Mouse (Mus musculus) thymus, postnatal 25 days (tissue): ENCODE results near the gene Gabbr2.

Experiments
- DNase-seq: peaks from one replicate; pipeline ENCODE4 v3.0.0; 2022

Gene Gabbr2

DNA sequence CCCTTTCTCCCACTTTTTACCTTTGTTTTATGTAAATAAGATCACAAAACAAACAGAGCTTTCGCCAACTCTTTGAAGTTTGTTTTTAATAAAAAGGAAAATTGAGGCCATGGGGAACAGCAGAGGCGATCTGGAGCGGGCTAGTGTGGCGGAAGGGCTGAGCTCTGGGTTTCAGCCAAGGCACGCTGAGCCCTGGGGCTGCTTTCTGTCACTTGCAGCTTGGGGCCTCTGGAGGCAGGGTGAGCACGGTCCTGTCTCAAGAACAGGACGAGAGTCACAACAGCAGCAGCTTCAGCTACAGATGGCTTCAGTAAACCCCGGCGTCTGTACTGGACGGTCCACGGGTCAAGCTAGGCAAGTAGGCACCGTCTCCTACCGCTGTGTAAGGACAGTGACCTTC lies 132.8 kb downstream of the Gabbr2 start:
- no peak for DNase-seq

DNA sequence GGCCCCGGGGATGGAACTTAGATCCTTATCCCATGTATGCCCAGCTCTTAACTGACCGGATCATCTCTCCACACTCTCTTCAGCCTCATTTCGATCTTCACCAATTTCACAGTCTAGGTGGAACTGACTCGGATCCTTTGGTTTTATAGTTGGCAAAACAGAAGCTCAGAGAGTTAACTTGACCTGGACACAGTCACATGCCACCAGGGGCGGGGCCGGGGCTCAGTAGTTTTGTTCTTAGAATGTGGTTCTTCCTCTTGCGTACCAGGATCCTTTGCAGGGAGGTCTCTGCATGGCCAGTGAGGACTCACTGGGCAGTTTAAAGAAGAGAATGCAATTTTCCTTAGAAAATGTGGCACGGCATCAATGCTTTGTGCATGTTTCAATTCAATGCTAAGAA lies 135.5 kb downstream of the Gabbr2 start:
- DNase-seq: no peak

DNA sequence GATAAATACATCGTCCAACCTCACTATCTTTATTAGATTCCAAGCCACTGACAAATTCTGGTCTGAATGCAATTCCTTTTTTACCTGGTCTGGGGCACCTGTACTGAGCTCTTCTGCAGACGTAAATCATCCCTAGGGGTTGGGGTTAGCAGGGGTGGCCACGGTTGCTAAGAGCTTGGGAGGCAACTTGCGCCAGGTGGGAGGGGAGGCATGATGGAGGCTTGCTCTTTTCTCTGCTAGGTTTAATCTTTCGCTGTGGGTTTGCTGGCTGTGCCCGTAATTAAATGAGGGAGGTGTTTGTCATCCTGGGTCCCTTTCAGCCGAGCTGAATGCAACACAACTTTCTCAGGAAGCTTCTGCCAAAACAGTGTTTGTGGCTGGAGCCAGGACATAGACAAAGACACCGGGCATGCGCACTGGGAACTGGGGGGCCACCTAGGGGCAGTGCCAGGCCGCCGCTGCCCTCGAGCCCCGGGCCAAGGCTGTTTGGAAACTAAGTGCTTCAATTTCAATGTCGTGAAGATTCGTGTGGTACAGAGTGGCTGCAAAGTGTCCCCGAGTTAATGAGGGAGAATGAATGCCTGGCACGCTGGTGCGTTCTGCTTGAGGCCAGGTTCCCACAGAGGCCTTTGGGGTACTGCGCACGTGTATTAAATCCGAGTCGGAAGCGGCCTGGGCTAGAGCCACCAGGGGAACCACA lies 136.8 kb downstream of the Gabbr2 start:
- no peak for DNase-seq

DNA sequence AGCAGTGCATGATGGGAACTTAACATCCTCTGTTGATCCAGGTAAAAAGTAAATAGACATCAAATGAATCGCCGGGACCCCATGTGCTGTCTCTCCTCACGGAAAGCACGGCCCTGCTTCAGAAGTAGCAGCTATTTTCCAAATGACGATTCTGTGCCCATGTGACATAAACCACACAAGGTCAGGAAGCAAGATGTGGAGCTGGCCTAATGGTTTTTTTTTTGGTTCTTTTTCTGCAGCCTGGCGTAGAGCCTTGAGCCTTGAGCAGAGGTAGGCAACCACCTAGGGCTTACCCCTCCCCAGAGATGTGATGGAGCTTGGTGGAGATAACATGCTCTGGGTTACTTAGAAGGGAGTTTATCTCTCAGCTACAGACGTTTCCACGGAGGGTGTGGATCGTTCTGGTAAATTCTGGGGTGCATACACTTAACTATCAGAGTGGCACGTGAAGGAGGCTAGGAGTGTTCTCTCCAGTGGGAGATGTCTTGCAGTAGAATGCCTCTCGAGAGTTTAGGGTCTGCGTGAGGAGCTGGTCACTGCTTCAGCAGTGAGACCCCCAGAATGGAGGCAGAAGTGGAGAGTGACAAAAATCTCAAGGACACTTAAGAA lies 137.7 kb downstream of the Gabbr2 start:
- no peak for DNase-seq

DNA sequence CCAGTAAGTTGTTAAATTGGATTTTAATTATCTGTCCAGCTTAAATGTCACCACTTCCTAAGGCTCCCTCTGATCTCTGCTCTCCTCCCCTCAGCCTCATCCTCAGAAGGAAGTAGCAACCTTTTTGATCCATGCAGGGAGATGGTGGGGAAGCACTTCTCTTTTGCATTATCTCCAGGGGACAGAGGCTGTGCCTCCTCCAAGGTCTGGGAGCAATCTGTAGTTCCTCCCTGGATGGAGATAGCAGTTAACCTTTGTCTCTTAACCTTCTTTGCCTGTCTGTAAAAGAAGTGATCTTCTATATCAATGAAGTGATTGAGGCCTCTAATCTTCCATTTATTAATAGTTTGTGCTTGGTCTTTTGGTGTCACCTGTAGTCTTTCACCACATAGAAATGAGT lies 143.9 kb downstream of the Gabbr2 start:
- DNase-seq: no peak

DNA sequence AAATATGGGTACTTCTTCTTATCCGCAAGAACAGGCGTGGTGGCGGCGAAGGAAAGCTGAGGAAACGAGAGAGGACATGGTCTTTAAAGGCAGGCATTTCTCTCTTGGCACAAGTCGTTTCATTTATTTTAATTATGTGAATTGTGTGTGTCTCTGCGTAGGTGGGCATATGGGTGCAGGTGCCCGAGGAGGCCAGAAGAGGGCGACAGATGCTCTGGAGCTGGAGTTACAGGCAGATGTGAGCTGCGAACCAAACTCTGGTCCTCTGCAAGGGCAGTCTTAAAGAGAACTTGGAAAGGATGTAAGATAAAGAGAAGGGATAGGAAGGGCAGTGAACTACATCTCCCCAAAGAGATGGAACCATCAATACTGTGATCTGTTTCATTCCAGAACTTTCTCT lies 145.3 kb downstream of the Gabbr2 start:
- DNase-seq: no peak

DNA sequence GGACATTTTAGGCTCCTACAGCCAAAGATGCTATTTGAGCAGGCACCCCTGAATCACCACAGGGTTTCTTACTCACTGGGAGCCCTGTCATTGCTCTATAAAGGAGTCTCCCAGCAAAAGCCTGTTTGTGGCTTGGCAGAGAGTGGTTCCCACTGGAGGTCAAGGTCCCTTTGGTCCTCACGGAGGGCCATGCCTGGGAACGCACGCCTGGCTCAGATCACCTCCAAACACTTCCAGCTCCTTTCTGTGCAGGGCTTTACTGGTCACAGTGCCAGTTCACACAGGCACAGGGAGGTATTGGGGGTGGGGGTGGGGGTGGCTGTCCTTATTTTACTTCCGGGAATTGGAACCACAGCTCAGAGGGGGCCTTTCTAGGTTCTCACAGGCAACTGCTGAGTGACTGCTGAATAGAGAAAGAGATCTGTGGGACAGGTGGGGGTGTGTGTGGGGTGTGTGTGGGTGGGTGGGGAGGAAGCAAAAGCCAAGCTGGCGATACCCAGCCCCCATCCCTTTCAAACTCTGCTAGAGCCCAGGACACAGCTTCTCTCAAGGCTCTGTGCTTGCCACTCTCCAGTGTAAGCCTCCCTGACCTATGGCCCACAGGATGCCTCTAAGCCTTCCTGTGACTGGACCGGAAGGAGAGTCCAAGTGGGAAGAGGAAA lies 146.6 kb downstream of the Gabbr2 start:
- peak; percentile 32 for DNase-seq

DNA sequence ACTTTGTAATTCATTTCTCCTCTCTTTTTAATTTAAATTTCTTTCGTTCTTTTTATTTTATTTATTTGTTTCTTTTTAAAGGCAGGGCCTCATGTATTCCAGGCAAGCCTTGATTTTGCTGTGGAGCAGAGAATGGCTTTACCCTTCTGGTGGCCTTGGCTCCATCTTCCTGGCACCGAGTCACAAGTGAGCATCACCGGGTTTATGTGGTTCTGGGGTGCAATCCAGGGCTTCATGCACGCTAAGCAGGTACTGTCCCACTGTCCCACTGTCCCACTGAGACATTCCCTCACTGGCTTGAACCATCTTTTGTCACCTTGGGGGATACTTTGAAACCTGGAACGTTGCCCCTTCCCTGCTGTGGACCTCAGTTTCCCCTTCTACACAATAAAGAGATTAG lies 147.1 kb downstream of the Gabbr2 start:
- no peak for DNase-seq

DNA sequence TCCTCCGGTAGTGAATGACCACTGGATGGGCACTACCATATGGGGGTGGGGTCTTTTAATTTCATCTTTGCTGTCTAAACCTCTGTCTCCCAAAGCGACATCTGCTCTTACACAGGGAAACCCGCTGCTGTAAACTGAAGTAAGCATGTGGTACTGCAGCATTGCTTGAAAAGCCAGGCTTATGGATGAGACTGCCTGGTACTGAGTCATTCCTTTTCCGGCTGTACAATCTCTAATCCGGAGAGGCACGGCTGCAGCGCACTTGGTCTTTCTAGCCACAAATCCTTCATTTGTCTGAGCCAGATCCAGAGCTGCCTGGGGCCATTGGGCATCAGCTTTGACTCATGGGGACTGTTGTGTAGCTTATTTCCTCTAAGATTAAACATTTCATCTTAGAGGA lies 149.1 kb downstream of the Gabbr2 start:
- DNase-seq: no peak

DNA sequence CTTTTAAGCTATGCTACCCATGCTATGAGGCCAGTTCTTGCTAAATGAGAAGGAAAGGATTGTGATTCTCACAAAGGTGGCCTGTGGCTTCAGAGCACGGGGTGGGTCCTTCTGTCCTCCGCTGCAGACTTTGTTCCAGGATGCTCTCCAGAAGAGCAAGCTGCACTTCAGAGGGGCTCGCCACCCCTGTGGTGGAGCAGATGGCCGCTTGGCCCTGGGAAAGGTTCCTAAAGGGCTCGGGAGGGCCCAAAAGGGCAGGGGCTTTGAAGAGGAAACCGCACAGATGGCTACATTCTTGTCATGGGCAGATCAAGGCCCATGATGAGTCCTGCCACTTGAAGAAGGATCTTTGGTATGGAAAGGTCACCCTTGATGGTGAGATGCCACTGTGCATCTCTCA lies 151.5 kb downstream of the Gabbr2 start:
- DNase-seq: no peak

DNA sequence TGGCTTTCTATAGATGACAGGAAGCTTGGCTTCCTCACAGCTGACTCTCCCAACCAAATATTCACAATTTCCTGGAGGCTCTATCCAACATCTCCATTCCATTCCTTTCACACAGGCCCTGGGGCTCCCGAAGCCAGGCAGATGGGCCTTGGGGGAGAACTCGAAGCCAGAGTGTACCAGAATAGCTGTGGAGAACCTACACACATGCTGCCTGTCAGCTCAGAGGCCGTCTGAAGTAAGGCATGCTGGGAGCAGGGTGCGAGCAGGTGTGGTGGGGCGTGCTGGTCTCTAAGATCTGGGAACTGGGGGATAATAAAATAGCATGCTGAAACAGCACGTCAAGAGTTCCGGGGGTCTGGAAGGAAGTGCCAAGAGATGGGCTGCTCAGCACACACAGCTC lies 154.3 kb downstream of the Gabbr2 start:
- DNase-seq: no peak

DNA sequence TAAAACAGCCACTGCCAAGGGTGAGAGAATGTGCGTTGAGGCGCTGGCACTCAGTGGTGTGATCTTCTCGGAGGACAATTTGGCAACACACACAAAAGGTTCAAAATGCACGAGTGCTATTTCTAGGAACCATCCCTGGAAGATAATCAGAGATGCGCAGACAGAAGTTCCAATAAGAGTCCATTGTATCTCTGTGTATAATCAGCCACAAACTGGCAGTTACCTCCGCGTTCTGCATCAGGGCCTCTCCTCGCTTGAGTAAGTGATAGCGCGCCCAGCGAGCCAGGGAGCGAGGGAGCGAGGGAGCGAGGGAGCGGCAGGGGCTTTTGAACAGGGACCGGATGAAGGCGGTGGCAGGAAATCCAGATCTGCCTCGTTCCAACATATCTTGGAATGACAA lies 155.6 kb downstream of the Gabbr2 start:
- DNase-seq: no peak

DNA sequence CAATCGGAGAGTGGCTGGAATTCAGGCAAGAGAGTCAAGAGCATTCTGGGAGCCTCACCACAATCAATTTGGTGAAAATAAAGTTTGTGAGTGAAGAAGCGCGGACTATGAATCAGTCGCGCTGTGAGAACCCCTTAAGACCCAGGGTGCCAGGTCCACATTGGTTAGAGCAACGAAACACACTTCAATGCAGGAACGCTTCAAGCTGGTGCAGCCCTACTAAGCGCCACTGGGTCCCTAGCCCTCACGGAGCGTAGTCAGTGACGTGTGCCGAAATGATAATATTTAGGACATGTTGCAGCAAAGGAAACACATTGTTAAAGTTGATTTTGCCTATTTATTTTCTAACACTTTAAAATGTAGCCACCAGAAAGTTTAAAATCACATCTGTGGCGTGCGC lies 156.6 kb downstream of the Gabbr2 start:
- no peak for DNase-seq

DNA sequence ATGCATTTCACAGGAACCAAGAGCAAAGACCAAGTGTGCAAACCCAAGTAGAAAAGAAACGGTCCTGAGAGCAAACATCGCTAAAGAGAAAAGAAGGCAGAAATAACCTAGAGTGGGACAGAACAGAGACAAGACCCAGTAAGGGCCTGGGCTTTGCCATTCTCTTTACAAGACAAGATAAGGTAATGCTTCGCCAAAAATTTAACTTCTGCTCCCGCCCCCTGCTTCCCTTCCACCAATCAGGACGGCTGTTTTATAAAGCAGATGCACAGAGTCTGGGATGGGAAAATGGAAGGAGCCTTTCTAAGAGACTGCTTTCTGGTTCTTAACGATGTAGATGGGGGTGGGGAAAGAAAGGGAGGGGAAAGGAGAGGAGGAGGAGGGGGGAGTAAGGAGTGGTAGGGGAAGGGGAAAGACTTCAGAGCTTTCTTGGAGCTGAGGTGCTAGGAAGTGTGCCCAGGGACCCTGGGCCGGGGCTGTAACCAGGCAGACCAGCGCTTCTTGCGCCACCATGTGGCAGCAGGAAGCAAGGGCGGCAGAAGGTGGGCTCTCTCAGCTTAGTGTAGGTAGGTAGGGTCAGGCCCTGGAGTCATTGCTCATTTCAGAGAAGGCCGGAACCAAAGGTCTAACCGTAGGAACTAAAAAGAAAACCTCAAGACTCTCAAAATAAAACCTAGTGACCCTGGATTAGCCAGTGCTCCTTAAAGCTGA lies 158.7 kb downstream of the Gabbr2 start:
- DNase-seq: peak; percentile 29

DNA sequence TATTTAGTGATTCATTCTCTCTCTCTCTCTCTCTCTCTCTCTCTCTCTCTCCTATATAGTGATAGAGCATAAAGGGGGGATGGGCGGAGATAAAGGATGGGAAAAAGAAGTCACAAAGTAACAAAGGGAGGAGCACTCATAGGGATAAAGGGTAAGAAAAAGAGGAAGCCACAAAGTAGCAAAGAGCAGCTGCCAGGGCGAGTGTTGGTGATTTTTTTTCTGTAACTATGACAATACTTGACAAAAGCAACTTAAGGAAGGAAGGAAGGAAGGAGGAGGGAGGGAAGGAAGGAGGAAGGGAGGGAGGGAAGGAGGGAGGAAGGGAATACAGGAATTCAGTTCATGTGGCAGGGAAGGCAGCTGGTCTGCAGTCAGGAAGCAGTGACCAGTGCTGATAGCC lies 162.0 kb downstream of the Gabbr2 start:
- no peak for DNase-seq

DNA sequence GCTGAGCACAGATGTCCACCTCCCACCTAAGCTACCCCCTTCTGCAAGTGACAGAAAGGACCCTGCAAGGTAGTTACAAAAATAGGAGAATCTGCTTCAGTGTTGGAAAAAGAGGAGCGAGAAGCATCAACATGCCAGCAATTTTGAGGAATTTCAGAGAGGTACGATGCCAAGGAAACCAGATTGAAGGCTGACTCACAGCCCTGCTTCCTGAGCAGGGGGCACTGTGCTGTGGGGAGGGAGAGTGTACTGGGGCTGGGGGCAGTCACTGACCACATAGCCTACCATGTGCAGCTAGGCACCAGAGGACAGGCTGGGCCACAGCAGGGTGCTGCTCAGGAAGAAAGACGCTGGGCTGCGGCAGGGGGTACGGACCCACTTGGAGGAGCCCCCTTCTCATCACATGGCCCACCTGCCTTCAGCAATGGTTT lies 163.5 kb downstream of the Gabbr2 start:
- DNase-seq: no peak

DNA sequence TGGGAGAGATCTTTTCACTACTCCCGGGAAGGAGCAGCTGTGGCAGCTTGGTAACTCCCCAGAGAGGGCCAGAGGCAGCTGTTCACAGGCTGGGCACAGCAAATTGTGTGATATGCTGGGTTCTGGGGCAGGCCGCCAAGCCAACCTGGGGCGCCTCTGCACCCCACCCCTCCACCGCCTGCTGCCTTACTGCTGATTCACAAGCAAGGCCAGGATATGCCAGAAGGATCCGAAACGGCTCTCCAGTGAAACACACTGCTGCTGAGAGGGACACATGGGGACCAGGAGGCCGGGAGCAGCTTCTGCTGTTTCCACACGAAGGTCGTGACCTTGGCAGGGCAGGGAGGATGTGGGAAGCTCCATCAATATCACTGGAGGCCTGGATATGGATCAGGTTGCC lies 164.2 kb downstream of the Gabbr2 start:
- no peak for DNase-seq

DNA sequence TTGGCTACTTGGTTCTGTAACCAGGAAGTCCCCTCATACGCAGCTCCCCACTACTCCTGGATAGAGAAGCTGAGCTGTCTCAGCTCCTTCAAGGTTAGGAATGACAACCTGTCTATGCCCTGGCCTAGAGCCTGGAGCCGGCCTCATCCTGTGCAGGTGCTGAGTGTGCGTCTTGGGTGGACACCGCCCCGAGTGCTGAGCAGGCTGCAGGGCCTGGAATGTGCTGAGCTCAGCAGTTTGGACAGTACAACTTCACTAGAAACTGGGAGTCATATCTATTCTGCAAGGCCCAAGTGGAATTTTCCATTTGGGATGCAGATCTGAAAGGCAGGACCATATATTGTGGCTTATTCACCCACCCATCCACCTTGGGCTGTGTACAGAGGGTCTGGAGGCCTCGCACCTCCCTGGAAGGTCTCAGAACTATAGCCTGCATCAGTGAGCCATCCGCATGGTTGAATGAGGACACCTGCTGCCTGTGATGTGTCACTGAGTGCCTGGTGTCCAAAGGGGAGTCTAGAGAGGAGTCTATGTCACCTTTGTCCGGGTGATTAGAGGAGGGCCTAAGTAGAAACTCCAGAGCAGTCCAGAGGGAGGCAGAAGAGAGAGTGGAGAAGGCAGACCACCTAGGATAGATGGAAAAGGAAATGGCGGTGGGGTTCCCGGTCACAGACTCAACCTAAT lies 165.7 kb downstream of the Gabbr2 start:
- DNase-seq: no peak

DNA sequence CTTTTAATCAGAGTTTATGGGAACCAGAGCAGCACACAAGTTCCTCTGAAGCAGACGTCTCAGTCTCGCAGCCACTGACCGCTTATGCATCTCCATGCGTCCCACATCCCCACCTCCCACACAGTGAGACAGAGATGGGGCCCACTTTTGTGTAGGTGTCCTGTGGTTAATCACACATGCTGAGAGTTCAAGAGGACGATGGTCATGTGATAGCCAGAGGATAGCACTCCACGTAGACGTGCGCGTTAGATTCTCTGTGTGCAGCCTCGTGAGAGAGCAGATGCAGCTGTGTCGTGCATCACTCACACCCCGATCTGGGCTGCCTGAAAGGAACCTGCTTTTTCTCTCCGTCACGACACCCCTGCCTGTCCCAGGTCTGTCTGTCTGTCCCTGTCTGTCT lies 167.9 kb downstream of the Gabbr2 start:
- DNase-seq: no peak

DNA sequence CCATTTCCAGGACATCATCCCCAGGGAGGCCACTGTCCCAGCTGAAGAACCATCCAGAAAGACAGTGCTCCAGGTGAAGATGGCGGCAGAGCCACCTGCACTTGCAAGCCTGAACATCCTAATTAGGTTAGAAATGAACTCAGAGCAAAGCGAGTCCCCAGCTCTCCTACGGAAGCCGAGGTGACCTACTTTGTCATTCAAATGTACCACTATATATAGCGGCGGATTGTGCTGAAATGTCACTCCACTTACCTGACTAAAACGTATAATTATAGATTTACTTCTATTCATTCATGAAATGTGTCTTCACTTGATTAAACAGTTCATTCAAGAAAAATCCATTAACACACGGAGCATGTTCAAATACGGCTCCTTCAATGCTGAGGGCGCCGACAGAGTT lies 170.0 kb downstream of the Gabbr2 start:
- no peak for DNase-seq

DNA sequence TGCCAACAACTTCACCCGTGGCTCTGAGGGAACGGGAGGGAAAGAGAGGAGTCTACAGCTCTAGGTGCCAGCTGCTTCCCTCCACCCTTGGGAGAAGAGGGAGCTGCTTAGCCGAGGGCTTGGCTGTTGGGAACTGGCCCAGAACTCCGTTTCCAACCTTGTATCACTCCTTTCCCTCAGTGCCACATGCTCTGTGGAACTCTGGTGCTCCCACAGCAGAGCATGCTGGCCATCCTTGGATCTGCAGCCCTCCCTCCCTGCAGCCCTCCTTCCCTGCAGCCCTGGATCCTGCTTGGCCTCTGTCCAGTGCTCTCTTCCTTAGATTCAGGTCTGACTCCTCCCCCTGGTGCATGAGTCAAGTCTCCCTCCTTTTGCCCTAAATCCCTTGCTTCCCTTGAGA lies 176.7 kb downstream of the Gabbr2 start:
- DNase-seq: no peak

DNA sequence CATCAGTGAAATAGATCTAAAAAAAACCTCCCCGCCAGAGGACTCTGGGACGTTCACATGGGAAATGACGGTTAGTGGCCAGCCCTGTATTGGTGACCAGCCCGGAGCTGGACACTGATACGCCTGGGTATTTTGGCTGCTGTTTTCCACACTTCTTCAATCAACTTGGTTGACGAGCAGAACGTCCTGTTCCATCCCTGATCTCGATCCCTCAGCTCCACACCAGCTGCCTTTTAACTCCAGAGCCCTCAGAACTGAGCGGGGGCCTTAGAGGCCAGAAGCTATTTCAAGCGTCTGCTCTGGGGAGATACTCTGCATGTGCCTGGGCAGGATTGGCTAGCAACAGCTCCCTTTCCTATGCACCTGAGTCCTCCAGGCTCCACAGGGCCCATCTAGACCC lies 177.4 kb downstream of the Gabbr2 start:
- DNase-seq: no peak

DNA sequence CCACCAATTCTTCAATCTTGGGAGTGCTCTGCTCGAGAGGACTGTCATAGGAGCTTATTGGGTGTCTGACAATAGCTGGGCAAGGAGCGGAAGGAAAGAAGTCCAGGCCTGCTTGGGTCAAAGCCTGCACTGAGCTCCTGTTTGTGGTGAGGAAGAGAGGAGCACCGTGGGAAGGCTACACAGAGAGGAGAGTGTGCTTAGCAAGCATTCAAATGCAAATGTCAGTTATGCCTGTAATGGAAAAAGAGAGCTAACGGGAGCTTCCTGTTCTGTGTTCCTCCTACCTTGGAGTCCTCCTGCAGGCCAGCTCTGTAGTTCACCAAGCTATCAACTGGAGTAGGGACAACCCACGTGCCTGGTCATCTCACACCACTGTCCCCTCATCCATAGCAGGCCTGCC lies 180.5 kb downstream of the Gabbr2 start:
- DNase-seq: no peak
